Comparison of ENCODE assay signal across 8 mouse cellular contexts in genomic region chr10:60245041-60245440, GRCm38 (mm10). TPM values are rescaled to one million over a fixed set of nuclear protein-coding genes. Genes with fewer than 3 reads are reported as not detected.
DNase-seq lines count a peak whose midpoint lies in the region; ATAC-seq lines count a peak whose summit lies in the region.

No protein-coding gene starts in this region.

- H3K9me3 ChIP-seq in embryonic facial prominence, embryonic 14.5 days (ENCODE audit: control insufficient read depth, low read length) = no peaks in the 10 kb centered on the region
- H3K9me3 ChIP-seq in kidney, embryonic 15.5 days (replicated peaks) = 0 out of 2 replicates have a peak, but pooled peaks cover 2% of the 10 kb centered on the region
- H3K9me3 ChIP-seq in limb, embryonic 15.5 days = no peaks in the 10 kb centered on the region

- DNase-seq in 3T3-L1 (ENCODE audit: low read depth, low spot score) = peak; percentile 94
- DNase-seq in adrenal gland, postnatal 36 days = peak; percentile 89 to 92
- peak; percentile 91 for DNase-seq in embryonic facial prominence, embryonic 14.5 days (ENCODE audit: low spot score)
- DNase-seq in heart, adult 9 months (ENCODE audit: low spot score in 2 of 2) = peak; percentile 72 to 89
- DNase-seq in spleen, postnatal 36 days (ENCODE audit: low spot score in 2 of 2) = peak; percentile 81 to 88

- no peak overlapping the region for H3K4me2 ChIP-seq in embryonic facial prominence, embryonic 14.5 days (ENCODE audit: low read depth, low read length)
- H3K4me2 ChIP-seq in kidney, embryonic 15.5 days = no peak overlapping the region
- no peak overlapping the region for H3K4me2 ChIP-seq in limb, embryonic 15.5 days

- 3% methylated on average over 8 of the region's 8 CpGs for WGBS in embryonic facial prominence, embryonic 14.5 days
- WGBS in kidney, embryonic 15.5 days = 2% methylated on average over 8 of the region's 8 CpGs
- 5% methylated on average over 8 of the region's 8 CpGs for WGBS in limb, embryonic 15.5 days

- H3K4me1 ChIP-seq in embryonic facial prominence, embryonic 14.5 days (ENCODE audit: control insufficient read depth, insufficient read depth, low read length) = no peaks in the 10 kb centered on the region
- H3K4me1 ChIP-seq in kidney, embryonic 15.5 days = 0 out of 2 replicates have a peak, but pooled peaks cover 6% of the 10 kb centered on the region
- H3K4me1 ChIP-seq in limb, embryonic 15.5 days = 0 out of 2 replicates have a peak, but pooled peaks cover 2% of the 10 kb centered on the region

- H3K9ac ChIP-seq in embryonic facial prominence, embryonic 14.5 days (ENCODE audit: low read depth, low read length) = no peak overlapping the region
- H3K9ac ChIP-seq in kidney, embryonic 15.5 days = no peak overlapping the region
- H3K9ac ChIP-seq in limb, embryonic 15.5 days = no peak overlapping the region

- no peak overlapping the region for H3K4me3 ChIP-seq in embryonic facial prominence, embryonic 14.5 days (ENCODE audit: low read depth, low read length)
- no peak overlapping the region for H3K4me3 ChIP-seq in kidney, embryonic 15.5 days (replicated peaks)
- H3K4me3 ChIP-seq in limb, embryonic 15.5 days = no peak overlapping the region

- no peaks in the 10 kb centered on the region for H3K36me3 ChIP-seq in embryonic facial prominence, embryonic 14.5 days (ENCODE audit: control insufficient read depth, insufficient read depth, low read length)
- no peaks in the 10 kb centered on the region for H3K36me3 ChIP-seq in kidney, embryonic 15.5 days
- no peaks in the 10 kb centered on the region for H3K36me3 ChIP-seq in limb, embryonic 15.5 days

- H3K27ac ChIP-seq in embryonic facial prominence, embryonic 14.5 days (replicated peaks; ENCODE audit: low read depth, low read length) = no peak overlapping the region
- no peak overlapping the region for H3K27ac ChIP-seq in kidney, embryonic 15.5 days
- H3K27ac ChIP-seq in limb, embryonic 15.5 days = no peak overlapping the region

- no peaks in the 10 kb centered on the region for H3K27me3 ChIP-seq in embryonic facial prominence, embryonic 14.5 days (replicated peaks; ENCODE audit: control insufficient read depth, insufficient read depth, low read length)
- no peaks in the 10 kb centered on the region for H3K27me3 ChIP-seq in kidney, embryonic 15.5 days
- no peaks in the 10 kb centered on the region for H3K27me3 ChIP-seq in limb, embryonic 15.5 days

- peak; percentile 73 for ATAC-seq in embryonic facial prominence, embryonic 14.5 days (ENCODE audit: low read depth)
- peak; percentile 66; the same call in 1 of the 2 replicates for ATAC-seq in kidney, embryonic 15.5 days (replicated peaks; ENCODE audit: low FRiP score)
- ATAC-seq in limb, embryonic 15.5 days (ENCODE audit: insufficient number of reproducible peaks, low FRiP score, low TSS enrichment, low read depth) = 0 out of 2 replicates have a peak, but pooled peaks have one; percentile 48
- ATAC-seq in monocyte, adult 5-6 weeks (replicated peaks; ENCODE audit: insufficient number of reproducible peaks, low FRiP score, low TSS enrichment, poor library complexity, severe bottlenecking) = peak; percentile 94

RNA-seq across cellular contexts. Expression of gene Chst3, which starts 26.0 kb away (rescaled TPM):
- 1 to 10 TPM in 1 of 2 experiments, under 1 TPM in 1; 0.76 to 1.4 TPM for total RNA-seq in adrenal gland, postnatal 36 days (2021)
- 1.3 TPM in 2 replicates for polyA plus RNA-seq in embryonic facial prominence, embryonic 14.5 days (2014; fragmentation: Nextera tagmentation; extraction: Ambion mirVana)
- polyA plus RNA-seq in kidney, embryonic 15.5 days (2015; fragmentation: Nextera tagmentation; extraction: Ambion mirVana) = 1.6 and 2.0 TPM in 2 replicates
- polyA plus RNA-seq in limb, embryonic 15.5 days (2015; fragmentation: Nextera tagmentation; extraction: Ambion mirVana) = 2.7 and 3.0 TPM in 2 replicates
- total RNA-seq in monocyte, adult 5-6 weeks (2017) = 6.9 to 10.5 TPM (median 8.1 TPM) in 3 replicates

RNA-seq across cellular contexts. Expression of gene Psap, which starts 32.4 kb away (rescaled TPM):
- total RNA-seq in adrenal gland, postnatal 36 days (2021) = 1,000 to 10,000 TPM; 1,035 to 1,192 TPM
- polyA plus RNA-seq in embryonic facial prominence, embryonic 14.5 days (2014; fragmentation: Nextera tagmentation; extraction: Ambion mirVana) = 124 and 134 TPM in 2 replicates
- 132 and 162 TPM in 2 replicates for polyA plus RNA-seq in kidney, embryonic 15.5 days (2015; fragmentation: Nextera tagmentation; extraction: Ambion mirVana)
- 177 and 226 TPM in 2 replicates for polyA plus RNA-seq in limb, embryonic 15.5 days (2015; fragmentation: Nextera tagmentation; extraction: Ambion mirVana)
- 1,204 to 1,488 TPM (median 1,482 TPM) in 3 replicates for total RNA-seq in monocyte, adult 5-6 weeks (2017)
